Mouse (Mus musculus) gastrocnemius, postnatal 10 days (tissue): ENCODE results near the gene Rpa2. TPM values are rescaled to one million over a fixed set of nuclear protein-coding genes. Genes with fewer than 3 reads are reported as not detected.

Experiments
- DNase-seq: peaks from one replicate; pipeline ENCODE4 v3.0.0; 2021; ENCODE audit warnings: mixed read lengths
- total RNA-seq, 2 experiments: library from RNA; stranded (reverse); gene quantifications; 2 replicates each; pipeline ENCODE4 v1.2.3; 2021

Rpa2 gene
- total RNA-seq, 2 experiments from 2014 or later, result 16.2 to 16.8 TPM

GRCm38 (mm10) chr4:132803876-132804275 is 35.7 kb downstream of the Rpa2 start:
- no peak for DNase-seq

DNA sequence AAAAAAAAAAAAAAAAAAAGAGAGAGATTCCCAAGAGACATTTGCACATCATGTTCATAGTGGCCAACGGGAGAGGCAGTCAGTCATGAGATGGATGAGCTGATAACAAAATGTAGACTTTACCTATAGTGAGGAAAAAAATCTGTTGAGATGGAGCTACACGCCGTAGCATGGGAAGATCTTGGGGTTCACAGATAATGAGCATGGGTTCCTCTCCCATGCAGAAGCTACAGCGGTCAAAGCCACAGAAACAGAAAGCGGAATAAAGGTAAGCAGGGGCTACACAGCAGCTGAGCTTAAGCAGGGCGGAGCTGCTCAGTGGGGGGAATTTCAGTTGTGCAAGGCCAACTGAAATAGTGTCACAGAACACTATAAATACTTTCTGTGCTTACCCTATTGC is 36.2 kb downstream of the Rpa2 start:
- DNase-seq, result no peak

GRCm38 (mm10) chr4:132805146-132805545 is 37.0 kb downstream of the Rpa2 start:
- no peak for DNase-seq

- no peak for DNase-seq
Measured at GRCm38 (mm10) chr4:132805599-132806197, 37.6 kb downstream of the Rpa2 start.

GRCm38 (mm10) chr4:132806620-132807191 is 38.6 kb downstream of the Rpa2 start:
- no peak for DNase-seq

DNA sequence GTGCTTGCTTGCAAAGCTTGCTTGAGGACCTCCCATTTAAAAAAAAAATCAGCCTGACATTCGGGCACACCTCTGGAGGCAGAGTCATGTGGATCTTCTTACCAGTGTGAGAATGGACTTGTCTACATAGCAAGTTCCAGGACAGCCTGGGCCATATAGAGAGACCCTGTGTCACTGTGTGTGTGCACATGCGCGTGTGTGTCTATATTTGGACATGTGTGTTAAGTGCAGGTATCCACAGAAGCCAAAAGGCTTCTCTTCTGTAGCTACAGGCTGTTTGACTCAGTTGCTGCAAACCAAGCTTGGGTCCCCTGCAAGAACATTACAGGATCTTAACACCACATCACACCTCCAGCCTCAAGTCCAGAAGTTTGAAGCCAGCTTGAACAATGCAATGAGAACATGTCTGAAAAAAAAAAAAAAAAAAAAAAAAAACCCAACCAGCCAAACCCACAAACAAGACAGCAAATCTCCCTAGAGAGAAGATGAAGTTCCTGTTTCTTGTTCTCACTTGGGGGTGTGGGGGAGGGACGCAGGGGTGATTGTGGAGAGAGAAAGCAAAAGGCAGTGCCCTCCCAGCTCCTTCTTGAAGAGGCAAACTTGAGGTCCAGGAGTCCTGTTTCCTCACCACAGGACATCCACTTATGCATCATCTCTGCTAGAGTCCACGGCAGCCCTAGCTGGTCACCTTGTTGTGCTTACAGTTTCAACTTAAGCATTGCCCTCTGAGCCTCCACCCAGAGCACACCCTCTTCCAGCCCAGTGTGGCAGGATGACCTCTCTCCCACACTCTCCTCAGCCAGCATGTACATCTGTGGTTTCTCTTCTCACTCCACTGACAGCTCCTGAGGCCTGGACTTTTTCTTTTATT is 39.9 kb downstream of the Rpa2 start:
- DNase-seq, result no peak

DNA sequence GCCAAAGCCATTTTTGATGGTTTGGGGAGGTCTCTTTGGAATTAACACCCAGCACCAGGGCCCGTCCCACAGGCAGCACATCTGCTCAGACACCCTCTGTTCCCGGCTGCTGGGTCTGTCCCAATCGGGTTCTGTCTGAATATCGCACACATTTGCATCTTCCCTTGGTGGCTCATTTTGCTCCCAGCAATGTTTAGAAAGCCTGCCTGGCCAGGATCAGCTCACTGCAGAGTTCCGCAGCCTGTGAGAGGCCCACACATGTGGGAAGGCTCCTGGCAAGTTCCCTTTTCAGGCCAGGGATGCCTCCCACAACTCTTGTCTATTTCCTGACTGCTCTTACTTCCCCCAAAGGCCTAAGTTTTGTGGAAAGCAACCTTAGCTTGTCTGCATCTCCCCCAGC is 41.5 kb downstream of the Rpa2 start:
- no peak for DNase-seq

GRCm38 (mm10) chr4:132816404-132816803 is 48.3 kb downstream of the Rpa2 start:
- no peak for DNase-seq

DNA sequence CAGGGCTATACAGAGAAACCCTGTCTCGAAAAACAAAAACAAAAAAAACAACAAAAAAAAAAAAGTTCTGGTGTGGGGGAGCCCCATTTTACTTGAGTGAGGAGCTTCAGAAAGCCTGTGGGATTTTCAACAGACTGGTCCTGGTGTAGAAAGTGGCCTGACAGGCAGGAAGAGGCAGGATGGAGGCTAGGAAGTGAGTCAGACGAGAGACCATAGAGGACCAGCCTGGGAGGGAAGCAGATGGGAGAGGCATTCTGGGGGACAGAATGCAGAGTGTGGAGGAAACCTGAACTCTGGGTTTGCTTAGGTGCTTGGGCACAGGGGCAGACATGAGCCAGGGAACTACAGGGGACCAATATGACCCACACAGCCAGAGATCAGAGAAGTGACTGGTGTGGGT is 48.7 kb downstream of the Rpa2 start:
- DNase-seq, result no peak

GRCm38 (mm10) chr4:132818442-132818841 is 50.3 kb downstream of the Rpa2 start:
- no peak for DNase-seq

DNA sequence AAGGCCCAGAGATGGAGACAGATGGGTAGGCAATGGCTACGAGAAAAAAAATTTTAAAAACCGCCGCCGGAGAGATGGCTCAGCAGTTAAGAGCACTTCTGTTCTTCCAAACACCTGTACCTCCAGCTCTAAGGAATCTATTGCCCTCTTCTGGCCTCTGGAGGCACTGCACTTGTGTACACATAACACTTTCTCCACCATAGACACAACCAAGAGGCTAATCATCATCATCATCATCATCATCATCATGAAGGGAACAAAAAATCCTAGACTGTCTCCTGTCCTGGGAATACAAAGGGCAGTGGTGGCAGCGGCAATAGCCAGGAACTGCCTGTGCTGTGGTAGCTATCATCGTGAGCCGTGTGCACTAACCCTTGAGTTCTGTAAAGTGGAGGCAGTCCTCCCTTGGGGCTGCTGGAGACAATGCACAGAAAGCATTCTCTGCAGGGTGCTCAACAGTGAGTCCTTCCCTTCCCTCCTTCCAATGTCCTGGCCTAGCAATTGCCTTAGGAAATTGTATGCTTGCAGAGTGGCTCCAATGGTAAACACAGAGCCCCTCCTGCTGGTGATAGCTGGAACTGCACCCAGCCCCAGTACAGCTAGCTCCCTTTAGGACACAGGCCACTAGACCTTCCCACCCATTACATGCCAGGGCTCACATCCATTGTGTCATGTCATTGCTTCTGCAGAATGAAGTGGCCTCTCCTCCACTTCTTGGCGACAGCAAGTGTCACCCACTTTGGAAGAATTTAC is 55.7 kb downstream of the Rpa2 start:
- peak; percentile 78 for DNase-seq

Other genes with a start within 250 kb of the Rpa2 start
- gene Atpif1, start 234.7 kb upstream of the Rpa2 start, total RNA-seq, result 100 to 1,000 TPM; 115 to 139 TPM
- 10 to 100 TPM; 70.0 to 74.9 TPM for gene Dnajc8, start 232.8 kb upstream of the Rpa2 start, total RNA-seq
- 1 to 10 TPM; 2.0 to 2.8 TPM for gene Ptafr, start 204.3 kb upstream of the Rpa2 start, total RNA-seq
- gene Eya3, start 129.3 kb upstream of the Rpa2 start, total RNA-seq, result 10 to 100 TPM; 13.5 to 16.8 TPM
- gene Xkr8, start 35.8 kb upstream of the Rpa2 start, total RNA-seq, result 1 to 10 TPM; 2.3 to 2.6 TPM
- gene Smpdl3b, start 11.1 kb upstream of the Rpa2 start, total RNA-seq, result 1 to 10 TPM; 2.8 to 3.6 TPM
- gene Themis2, start 28.1 kb downstream of the Rpa2 start, total RNA-seq, result 1 to 10 TPM; 1.6 to 2.8 TPM
- gene Ppp1r8, start 74.8 kb downstream of the Rpa2 start, total RNA-seq, result 10 to 100 TPM; 20.7 to 22.7 TPM
- gene Stx12, start 116.2 kb downstream of the Rpa2 start, total RNA-seq, result 10 to 100 TPM; 28.5 to 32.9 TPM
- 10 to 100 TPM; 24.6 to 27.4 TPM for gene Fam76a, start 154.2 kb downstream of the Rpa2 start, total RNA-seq
- gene Fgr, start 205.8 kb downstream of the Rpa2 start, total RNA-seq, result under 1 TPM; 0.09 to 0.54 TPM
- gene Ahdc1, start 242.9 kb downstream of the Rpa2 start, total RNA-seq, result 10 to 100 TPM; 58.2 to 82.8 TPM